Mouse (Mus musculus) frontal cortex, adult 2 months (tissue): Measurements from ENCODE around the gene Fsd1. TPM values are rescaled to one million over a fixed set of nuclear protein-coding genes. Genes with fewer than 3 reads are reported as not detected.

Experiments used
- DNase-seq, 2 experiments: peaks; one replicate each; pipeline ENCODE4 v3.0.0; 2022; ENCODE audit warnings: low spot score in 1 of 2; ENCODE audit errors: extremely low spot score in 1 of 2
- polyA plus RNA-seq: library from polyadenylated mRNA; depleted of rRNA; stranded (reverse); fragments of >200 nt; gene quantifications from 2 replicates; pipeline ENCODE4 v1.2.3, GENCODE M21; 2012

Fsd1 gene
- polyA plus RNA-seq, 1 experiment, result 68.7 TPM

GRCm38 (mm10) chr17:56008356-56009087 lies 22.2 kb downstream of the Fsd1 start:
- DNase-seq, result peak; percentile 95 to 97

GRCm38 (mm10) chr17:56009088-56009961 lies 23.0 kb downstream of the Fsd1 start:
- peak; percentile 84 to 93 for DNase-seq

GRCm38 (mm10) chr17:56009962-56010240 lies 23.6 kb downstream of the Fsd1 start:
- no peak for DNase-seq

- no peak for DNase-seq
Observed at GRCm38 (mm10) chr17:56010255-56010654, 23.9 kb downstream of the Fsd1 start.

- DNase-seq, result peak in 1 of 2 experiments; percentile 80
Observed at GRCm38 (mm10) chr17:56010681-56011080, 24.4 kb downstream of the Fsd1 start.

GRCm38 (mm10) chr17:56011441-56011840 lies 25.1 kb downstream of the Fsd1 start:
- no peak for DNase-seq

GRCm38 (mm10) chr17:56015293-56015692 lies 29.0 kb downstream of the Fsd1 start:
- no peak for DNase-seq

- DNase-seq, result no peak
Observed at GRCm38 (mm10) chr17:56016382-56016781, 30.1 kb downstream of the Fsd1 start.

GRCm38 (mm10) chr17:56016793-56017785 lies 30.8 kb downstream of the Fsd1 start:
- no peak for DNase-seq

- DNase-seq, result no peak
Observed at GRCm38 (mm10) chr17:56017848-56018247, 31.5 kb downstream of the Fsd1 start.

GRCm38 (mm10) chr17:56018347-56019131 lies 32.2 kb downstream of the Fsd1 start:
- DNase-seq, result peak in 1 of 2 experiments; percentile 77

GRCm38 (mm10) chr17:56020400-56021084 lies 34.2 kb downstream of the Fsd1 start:
- no peak for DNase-seq

GRCm38 (mm10) chr17:56021161-56021910 lies 35.0 kb downstream of the Fsd1 start:
- peak; percentile 70 to 82 for DNase-seq

GRCm38 (mm10) chr17:56022131-56022988 lies 36.1 kb downstream of the Fsd1 start:
- no peak for DNase-seq

GRCm38 (mm10) chr17:56022989-56023290 lies 36.6 kb downstream of the Fsd1 start:
- no peak for DNase-seq

GRCm38 (mm10) chr17:56023386-56023785 lies 37.1 kb downstream of the Fsd1 start:
- DNase-seq, result no peak

GRCm38 (mm10) chr17:56024476-56024875 lies 38.2 kb downstream of the Fsd1 start:
- DNase-seq, result no peak

GRCm38 (mm10) chr17:56024931-56025330 lies 38.6 kb downstream of the Fsd1 start:
- DNase-seq, result no peak
